Mouse (Mus musculus) MEL (cell line): ENCODE data around the gene Tep1. TPM values are rescaled to one million over a fixed set of nuclear protein-coding genes. Genes with fewer than 3 reads are reported as not detected.

Experiments
- DNase-seq: peaks from one replicate; pipeline ENCODE4 v3.0.0; 2011; ENCODE audit warnings: low read depth, low spot score
- H3K27ac ChIP-seq: 2 replicates; pipeline ENCODE4 v1.5.1; 2012; ENCODE audit warnings: low read depth, mild to moderate bottlenecking, control low read depth, low read length, moderate library complexity; ENCODE audit not compliant: control insufficient read depth
- H3K27me3 ChIP-seq, 2 experiments: fragments of 150-350 bp in 1 of 2; sonication (generic) in 1 of 2; 2 replicates each; pipeline ENCODE4 v1.6.1; 2012; ENCODE audit warnings: low read length in 2 of 2, mild to moderate bottlenecking in 2 of 2, improper control_type of control experiment in 1 of 2, moderate library complexity in 1 of 2; ENCODE audit not compliant: insufficient read depth in 2 of 2, control insufficient read depth in 1 of 2
- H3K36me3 ChIP-seq, 2 experiments: 2 replicates each; pipeline ENCODE4 v1.6.1; 2012 to 2014; ENCODE audit warnings: low read length in 2 of 2, improper control_type of control experiment in 1 of 2, inconsistent platforms in 1 of 2, mild to moderate bottlenecking in 1 of 2; ENCODE audit not compliant: insufficient read depth in 2 of 2, control insufficient read depth in 1 of 2
- H3K4me1 ChIP-seq, 2 experiments: fragments of 150-350 bp in 1 of 2; sonication (generic) in 1 of 2; 2 replicates each; pipeline ENCODE4 v1.6.1; 2012; ENCODE audit warnings: low read length in 2 of 2, improper control_type of control experiment in 1 of 2, mild to moderate bottlenecking in 1 of 2; ENCODE audit not compliant: insufficient read depth in 2 of 2, control insufficient read depth in 1 of 2
- H3K4me3 ChIP-seq, 2 experiments: fragments of 150-350 bp in 1 of 2; sonication (generic) in 1 of 2; 2 replicates each; pipeline ENCODE4 v1.5.1; 2012; ENCODE audit warnings: low read depth in 2 of 2, low read length in 2 of 2, mild to moderate bottlenecking in 2 of 2, moderate library complexity in 2 of 2, control low read depth in 1 of 2, improper control_type of control experiment in 1 of 2; ENCODE audit not compliant: control insufficient read depth in 1 of 2, insufficient read depth in 1 of 2
- H3K79me2 ChIP-seq: 2 replicates; pipeline ENCODE4 v1.6.1; 2012; ENCODE audit warnings: mild to moderate bottlenecking, low read length, moderate library complexity; ENCODE audit not compliant: control insufficient read depth, poor library complexity, insufficient read depth
- H3K9ac ChIP-seq: 2 replicates; pipeline ENCODE4 v1.6.1; 2012; ENCODE audit warnings: low read depth, mild to moderate bottlenecking, control low read depth, low read length, moderate library complexity; ENCODE audit not compliant: control insufficient read depth, poor library complexity, severe bottlenecking
- H3K9me3 ChIP-seq: fragments of 150-350 bp; sonication (generic); replicated peaks from 2 replicates; pipeline ENCODE4 v1.6.1; 2012; ENCODE audit warnings: mild to moderate bottlenecking, low read length, improper control_type of control experiment, moderate library complexity; ENCODE audit not compliant: insufficient read depth
- BHLHE40 ChIP-seq: IDR thresholded peaks from 2 replicates; pipeline ENCODE4 v1.6.1; 2012; ENCODE audit warnings: low read depth, mild to moderate bottlenecking, inconsistent platforms, low read length, improper control_type of control experiment, borderline replicate concordance
- CHD1 ChIP-seq: IDR thresholded peaks from 2 replicates; pipeline ENCODE4 v1.6.1; 2012; ENCODE audit warnings: low read depth, mild to moderate bottlenecking, inconsistent platforms, low read length, improper control_type of control experiment
- CHD2 ChIP-seq: IDR thresholded peaks from 2 replicates; pipeline ENCODE4 v1.6.1; 2011; ENCODE audit warnings: low read length, improper control_type of control experiment
- E2F4 ChIP-seq: IDR thresholded peaks from 2 replicates; pipeline ENCODE4 v1.6.1; 2011; ENCODE audit warnings: low read depth, low read length, improper control_type of control experiment, borderline replicate concordance
- ELF1 ChIP-seq: IDR thresholded peaks from 2 replicates; pipeline ENCODE4 v1.6.1; 2014; ENCODE audit warnings: low read depth, mild to moderate bottlenecking, inconsistent platforms, low read length, improper control_type of control experiment, moderate library complexity
- EP300 ChIP-seq, 2 experiments: IDR thresholded peaks; 2 replicates each; pipeline ENCODE4 v1.6.1; 2011; ENCODE audit warnings: improper control_type of control experiment in 2 of 2, low read length in 2 of 2, low read depth in 1 of 2, mild to moderate bottlenecking in 1 of 2
- ETS1 ChIP-seq: IDR thresholded peaks from 2 replicates; pipeline ENCODE4 v1.6.1; 2012; ENCODE audit warnings: low read depth, mild to moderate bottlenecking, inconsistent platforms, low read length, improper control_type of control experiment, moderate library complexity
- GABPA ChIP-seq: IDR thresholded peaks from 2 replicates; pipeline ENCODE4 v1.6.1; 2012; ENCODE audit warnings: low read depth, mild to moderate bottlenecking, inconsistent platforms, low read length, improper control_type of control experiment, moderate library complexity
- GATA1 ChIP-seq: IDR thresholded peaks from 2 replicates; pipeline ENCODE4 v1.6.1; 2011; ENCODE audit warnings: low read depth, low read length, improper control_type of control experiment
- HCFC1 ChIP-seq: IDR thresholded peaks from 2 replicates; pipeline ENCODE4 v1.6.1; 2012; ENCODE audit warnings: low read depth, mild to moderate bottlenecking, inconsistent platforms, low read length, improper control_type of control experiment, moderate library complexity
- JUND ChIP-seq: IDR thresholded peaks from 2 replicates; pipeline ENCODE4 v1.6.1; 2011; ENCODE audit warnings: low read depth, mild to moderate bottlenecking, improper control_type of control experiment, low read length
- KAT2A ChIP-seq: conservative IDR thresholded peaks from 2 replicates; pipeline ENCODE4 v1.6.1; 2012; ENCODE audit warnings: low read depth, low read length, improper control_type of control experiment, inconsistent platforms
- MAFK ChIP-seq: IDR thresholded peaks from 2 replicates; pipeline ENCODE4 v1.6.1; 2011; ENCODE audit warnings: low read depth, mild to moderate bottlenecking, low read length, improper control_type of control experiment, borderline replicate concordance
- MAX ChIP-seq: IDR thresholded peaks from 2 replicates; pipeline ENCODE4 v1.6.1; 2011; ENCODE audit warnings: low read length, improper control_type of control experiment
- MAZ ChIP-seq: IDR thresholded peaks from 2 replicates; pipeline ENCODE4 v1.6.1; 2012; ENCODE audit warnings: low read depth, mild to moderate bottlenecking, inconsistent platforms, low read length, improper control_type of control experiment
- MEF2A ChIP-seq: IDR thresholded peaks from 2 replicates; pipeline ENCODE4 v1.6.1; 2014; ENCODE audit warnings: low read depth, mild to moderate bottlenecking, inconsistent platforms, low read length, improper control_type of control experiment; ENCODE audit not compliant: poor library complexity, insufficient replicate concordance, severe bottlenecking; ENCODE audit errors: extremely low read depth
- MXI1 ChIP-seq: IDR thresholded peaks from 2 replicates; pipeline ENCODE4 v1.6.1; 2011; ENCODE audit warnings: mild to moderate bottlenecking, low read depth, low read length, improper control_type of control experiment
- MYB ChIP-seq: IDR thresholded peaks from 2 replicates; pipeline ENCODE4 v1.6.1; 2011; ENCODE audit warnings: mild to moderate bottlenecking, low read depth, low read length, improper control_type of control experiment
- MYC ChIP-seq: IDR thresholded peaks from 2 replicates; pipeline ENCODE4 v1.6.1; 2011; ENCODE audit warnings: low read depth, mild to moderate bottlenecking, low read length, improper control_type of control experiment, moderate library complexity
- NRF1 ChIP-seq: IDR thresholded peaks from 2 replicates; pipeline ENCODE4 v1.6.1; 2014; ENCODE audit warnings: low read depth, mild to moderate bottlenecking, inconsistent platforms, low read length, improper control_type of control experiment, moderate library complexity; ENCODE audit not compliant: poor library complexity, insufficient read depth, severe bottlenecking
- POLR2A ChIP-seq, 2 experiments: IDR thresholded peaks; 2 replicates each; pipeline ENCODE4 v1.6.1; 2011 to 2012; ENCODE audit warnings: low read length in 2 of 2, mild to moderate bottlenecking in 2 of 2, control low read depth in 1 of 2, improper control_type of control experiment in 1 of 2, low read depth in 1 of 2, moderate library complexity in 1 of 2; ENCODE audit not compliant: control insufficient read depth in 1 of 2, insufficient read depth in 1 of 2, poor library complexity in 1 of 2
- POLR2AphosphoS5 ChIP-seq: IDR thresholded peaks from 2 replicates; pipeline ENCODE4 v1.6.1; 2012; ENCODE audit warnings: low read depth, borderline replicate concordance, mild to moderate bottlenecking, inconsistent platforms, low read length, moderate library complexity, mixed read lengths
- RAD21 ChIP-seq: IDR thresholded peaks from 2 replicates; pipeline ENCODE4 v1.6.1; 2011; ENCODE audit warnings: mild to moderate bottlenecking, low read depth, low read length, improper control_type of control experiment
- RCOR1 ChIP-seq: IDR thresholded peaks from 2 replicates; pipeline ENCODE4 v1.6.1; 2012; ENCODE audit warnings: low read depth, mild to moderate bottlenecking, inconsistent platforms, low read length, improper control_type of control experiment
- SIN3A ChIP-seq: IDR thresholded peaks from 2 replicates; pipeline ENCODE4 v1.6.1; 2012; ENCODE audit warnings: low read length, improper control_type of control experiment, inconsistent platforms
- SMC3 ChIP-seq: IDR thresholded peaks from 2 replicates; pipeline ENCODE4 v1.6.1; 2011; ENCODE audit warnings: low read depth, low read length, improper control_type of control experiment
- TAL1 ChIP-seq: IDR thresholded peaks from 2 replicates; pipeline ENCODE4 v1.6.1; 2012; ENCODE audit warnings: mild to moderate bottlenecking, inconsistent platforms, low read length, moderate library complexity, mixed read lengths
- TBP ChIP-seq: IDR thresholded peaks from 2 replicates; pipeline ENCODE4 v1.8.0; 2011; ENCODE audit warnings: low read depth, low read length, improper control_type of control experiment
- TCF12 ChIP-seq: IDR thresholded peaks from 2 replicates; pipeline ENCODE4 v1.6.1; 2014; ENCODE audit warnings: low read depth, mild to moderate bottlenecking, inconsistent platforms, low read length, improper control_type of control experiment, moderate library complexity
- USF2 ChIP-seq, 2 experiments: IDR thresholded peaks; 2 replicates each; pipeline ENCODE4 v1.6.1; 2011 to 2012; ENCODE audit warnings: improper control_type of control experiment in 2 of 2, low read length in 2 of 2, borderline replicate concordance in 1 of 2, inconsistent platforms in 1 of 2, low read depth in 1 of 2, mild to moderate bottlenecking in 1 of 2; ENCODE audit not compliant: insufficient read depth in 1 of 2
- ZC3H11A ChIP-seq: IDR thresholded peaks from 2 replicates; pipeline ENCODE4 v1.6.1; 2012; ENCODE audit warnings: low read depth, mild to moderate bottlenecking, inconsistent platforms, low read length, improper control_type of control experiment
- ZKSCAN1 ChIP-seq: IDR thresholded peaks from 2 replicates; pipeline ENCODE4 v1.6.1; 2012; ENCODE audit warnings: low read depth, mild to moderate bottlenecking, inconsistent platforms, low read length, improper control_type of control experiment, moderate library complexity
- ZMIZ1 ChIP-seq: IDR thresholded peaks from 2 replicates; pipeline ENCODE4 v1.6.1; 2012; ENCODE audit warnings: low read depth, mild to moderate bottlenecking, inconsistent platforms, low read length, improper control_type of control experiment, moderate library complexity
- ZNF384 ChIP-seq: IDR thresholded peaks from 2 replicates; pipeline ENCODE4 v1.6.1; 2012; ENCODE audit warnings: low read depth, mild to moderate bottlenecking, inconsistent platforms, low read length, improper control_type of control experiment
- polyA plus RNA-seq, 2 experiments: library from polyadenylated mRNA; stranded (reverse) in 1 of 2; unstranded in 1 of 2; fragments of >175 nt in 1 of 2; fragments of >200 nt in 1 of 2; gene quantifications; 2 replicates each; pipeline versions ENCODE4 v1.2.1 to v1.2.4; 2012; ENCODE audit warnings: low replicate concordance in 2 of 2, low read depth in 1 of 2; ENCODE audit not compliant: insufficient read length in 2 of 2, insufficient read depth in 1 of 2, missing spikeins in 1 of 2
- total RNA-seq: library from RNA; depleted of rRNA; stranded (reverse); fragments of 300-350 nt; gene quantifications from 2 replicates; pipeline ENCODE4 v1.2.3, GENCODE M21; 2012; rRNA removed

Gene Tep1
- total RNA-seq = 19.5 and 36.8 TPM in 2 replicates
- 10 to 100 TPM in 1 of 2 experiments, not detected in 1; 13.7 TPM for polyA plus RNA-seq

- Histone ChIP-seq H3K79me2 (peaks cover 1% of the 10 kb centered on the region; the same call in 1 of the 2 replicates), H3K4me3 (peak within 1 kb of the TSS; percentile 87 to 93), H3K9ac (peak within 1 kb of the TSS; percentile 85), H3K27me3 (no peaks in the 10 kb centered on the region), H3K4me1 (peaks cover 0 to 6% of the 10 kb centered on the region in 2 experiments; a peak in 1 of 4 replicates), H3K27ac (peak within 1 kb of the TSS; percentile 86), H3K9me3 (no peaks in the 10 kb centered on the region), H3K36me3 (peaks cover 0 to 2% of the 10 kb centered on the region in 2 experiments; a peak in 1 of 4 replicates)
- peak; percentile 93 for DNase-seq
- TF ChIP-seq SMC3 = no peak
- TF ChIP-seq ETS1 = no peak
- TF ChIP-seq SIN3A = peak; percentile 89
- 0 out of 2 replicates have a peak, but pooled peaks have one; percentile 16 for TF ChIP-seq MAX
- TF ChIP-seq MAZ = peak; percentile 75; the same call in 1 of the 2 replicates
- no peak for TF ChIP-seq RAD21
- no peak for TF ChIP-seq GABPA
- peak; percentile 72; the same call in 1 of the 2 replicates for TF ChIP-seq MXI1
- TF ChIP-seq HCFC1 = peak; percentile 78
- TF ChIP-seq E2F4 = no peak
- peak; percentile 67 for TF ChIP-seq RCOR1
- no peak for TF ChIP-seq ZNF384
- no peak for TF ChIP-seq USF2 (IDR thresholded peaks at IDR 0.05; ENCODE audit: borderline replicate concordance in 1 of 2, insufficient read depth in 1 of 2, low read depth in 1 of 2, low read length in 2 of 2)
- no peak for TF ChIP-seq TAL1
- peak; percentile 61 to 75 for TF ChIP-seq POLR2A (IDR thresholded peaks at IDR 0.05; ENCODE audit: control insufficient read depth in 1 of 2, insufficient read depth in 1 of 2, low read depth in 1 of 2, low read length in 2 of 2, poor library complexity in 1 of 2)
- no peak; a peak in 1 of 4 replicates for TF ChIP-seq EP300 (IDR thresholded peaks at IDR 0.05; ENCODE audit: low read depth in 1 of 2, low read length in 2 of 2)
- TF ChIP-seq POLR2AphosphoS5 = no peak
- TF ChIP-seq ZKSCAN1 = no peak
- peak; percentile 44 for TF ChIP-seq TCF12
- TF ChIP-seq ZC3H11A = no peak
- 0 out of 2 replicates have a peak, but pooled peaks have one; percentile 59 for TF ChIP-seq ZMIZ1
- TF ChIP-seq KAT2A = no peak; the same call in 1 of the 2 replicates
- TF ChIP-seq NRF1 = no peak
- no peak for TF ChIP-seq GATA1
- TF ChIP-seq BHLHE40 = no peak
- TF ChIP-seq JUND = no peak
- no peak for TF ChIP-seq MYB
- TF ChIP-seq TBP = peak; percentile 68
- TF ChIP-seq ELF1 = peak; percentile 45; the same call in 1 of the 2 replicates
- TF ChIP-seq CHD1 = no peak
- TF ChIP-seq MYC = peak; percentile 27
- no peak for TF ChIP-seq MEF2A
- no peak for TF ChIP-seq CHD2
- no peak for TF ChIP-seq MAFK
Measured at GRCm38 (mm10) chr14:50869889-50870804, at the start of gene Tep1. Gene Tep1 (minus strand): TSS chr14:50870560.
